Mouse (Mus musculus) embryo, embryonic 10.5 days (tissue): ENCODE measurements around the gene Fam222a.

ENCODE experiments used
- DNase-seq: peaks from one replicate; pipeline ENCODE4 v3.0.0-alpha.2; 2015; ENCODE audit warnings: low spot score

Fam222a gene

GRCm38 (mm10) chr5:114657426-114657825, 89.6 kb downstream of the Fam222a start:
- no peak for DNase-seq

DNA sequence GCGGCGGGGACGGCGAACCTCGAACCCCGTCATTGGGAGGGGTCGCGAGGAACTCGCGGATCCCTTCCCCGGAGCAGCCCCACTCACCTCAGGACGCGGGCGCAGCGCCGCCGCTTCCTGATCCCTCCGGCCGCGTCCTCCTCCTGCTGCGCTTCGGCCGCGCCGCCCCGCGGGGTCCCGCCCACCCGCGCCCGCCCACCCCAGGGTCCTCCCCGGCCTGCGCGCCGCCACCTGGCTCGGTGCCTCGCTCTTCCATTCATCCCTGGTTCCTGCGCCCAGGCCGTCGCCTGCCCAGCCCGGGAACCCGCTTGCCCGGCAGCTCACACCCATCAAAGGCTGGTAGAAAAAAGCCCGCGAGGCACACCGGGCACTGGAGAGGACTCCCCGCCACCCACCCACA, 90.4 kb downstream of the Fam222a start, which contains the start of gene Trpv4:
Gene Trpv4 (minus strand): TSS at position 167 of the 400 bp plus-strand sequence.
- no peak for DNase-seq

DNA sequence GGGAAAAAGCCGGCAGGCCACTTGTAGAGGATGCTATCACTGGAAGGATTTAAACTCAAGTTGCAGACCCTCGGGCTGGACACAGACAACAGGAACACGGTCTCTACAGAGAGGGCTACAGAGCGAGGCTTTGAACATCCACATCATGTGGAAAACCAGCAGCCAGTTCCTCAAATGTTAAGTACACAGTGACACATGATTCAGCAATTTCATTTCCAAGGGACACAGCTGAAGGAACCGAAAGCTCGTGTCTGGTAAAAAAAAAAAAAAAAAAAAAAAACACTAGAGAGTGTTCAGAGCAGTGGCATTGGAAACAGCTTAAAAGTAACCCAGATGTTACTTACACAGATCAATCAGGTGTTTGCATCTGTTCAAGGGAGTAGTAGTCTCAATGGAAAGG, 93.2 kb downstream of the Fam222a start:
- DNase-seq = no peak
